Mouse (Mus musculus): ENCODE measurements around the gene Ppie.

DNA sequence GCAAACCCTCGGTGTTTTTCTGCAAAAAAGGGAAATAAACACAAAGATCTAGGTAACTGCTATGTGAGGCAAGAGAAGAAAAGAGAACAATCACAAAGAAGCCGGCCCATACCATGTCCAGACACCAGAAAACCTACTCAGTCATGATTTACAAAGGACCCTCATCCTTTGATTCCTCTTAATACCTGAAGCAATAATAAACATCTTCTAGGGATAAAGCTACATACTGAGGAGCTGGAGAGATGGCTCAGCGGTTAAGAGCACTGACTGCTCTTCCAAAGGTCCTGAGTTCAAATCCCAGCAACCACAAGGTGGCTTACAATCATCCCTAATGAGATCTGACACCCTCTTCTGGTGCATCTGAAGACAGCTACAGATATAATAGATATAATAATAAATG lies 2.2 kb downstream of the Ppie start:
- TF ChIP-seq CTCF (IDR thresholded peaks at IDR 0.05; ENCODE audit: extremely low read depth, insufficient read length, insufficient replicate concordance, low read depth, low read length) (no peak), POLR2A (IDR thresholded peaks at IDR 0.05; ENCODE audit: low read depth, low read length) (no peak)

Measured in small intestine, adult 2 months (tissue).